Mouse (Mus musculus): ENCODE measurements around the gene Idh3g. TPM values are rescaled to one million over a fixed set of nuclear protein-coding genes. Genes with fewer than 3 reads are reported as not detected.

Idh3g gene
- total RNA-seq (2014; rRNA removed) (207 and 236 TPM in 2 replicates), polyA plus RNA-seq (2015; fragmentation: Nextera tagmentation; extraction: Ambion mirVana) (218 and 245 TPM in 2 replicates)

DNA sequence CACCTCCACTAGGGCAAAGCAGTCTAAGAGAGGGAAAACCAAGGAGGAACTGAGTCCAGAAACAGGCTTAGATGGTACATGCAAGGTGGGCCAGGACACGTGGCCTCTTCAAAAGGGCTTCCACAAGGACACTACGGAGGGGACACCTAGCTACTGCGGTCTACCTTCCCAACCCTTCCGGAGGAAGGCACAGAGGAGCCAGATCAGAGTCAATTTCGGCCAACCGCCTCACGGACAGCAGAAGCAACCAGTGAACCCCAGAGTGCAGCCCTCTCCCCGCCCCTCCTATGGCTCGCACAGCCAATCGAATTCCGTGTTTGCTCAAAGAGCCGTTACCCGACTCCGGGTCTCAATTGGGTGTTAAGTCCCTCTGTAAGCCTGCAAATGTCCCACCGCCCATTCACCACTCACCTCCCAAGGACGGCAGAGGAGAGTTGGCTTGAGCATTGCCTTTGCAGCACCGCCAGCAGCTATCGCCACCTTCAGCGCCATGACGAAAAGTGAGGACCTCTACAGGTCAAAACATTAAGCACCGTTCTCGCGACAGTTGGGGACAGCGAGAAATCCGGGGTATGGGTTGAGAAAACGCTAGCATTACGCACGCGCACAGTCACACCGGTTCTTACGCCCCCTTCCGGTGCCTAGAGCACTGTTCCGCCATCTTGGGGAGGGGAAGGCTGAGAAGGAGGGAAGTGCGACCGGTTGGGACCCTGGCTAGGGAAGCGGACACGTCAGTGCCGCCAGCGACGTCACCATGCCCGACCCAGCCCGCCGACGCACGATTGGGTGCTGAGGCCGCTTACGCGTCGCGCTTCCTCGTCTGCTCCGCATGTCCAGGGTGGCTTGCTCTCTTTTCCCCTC lies at the start of gene Idh3g, which contains the start of gene Ssr4:
Gene Idh3g (minus strand): TSS at position 534 of the 861 bp plus-strand sequence.
Gene Ssr4 (plus strand): TSS at position 665 of the 861 bp plus-strand sequence.
- Histone ChIP-seq H3K27ac (ENCODE audit: low read depth, low read length) (peak within 1 kb of the TSS; percentile 83), H3K36me3 (ENCODE audit: insufficient read depth, low read length) (no peaks in the 10 kb centered on the region), H3K4me1 (ENCODE audit: insufficient read depth, low read length) (no peaks in the 10 kb centered on the region), H3K4me3 (ENCODE audit: low read depth, low read length) (peak within 1 kb of the TSS; percentile 50), H3K9me3 (ENCODE audit: low read length) (no peaks in the 10 kb centered on the region), H3K4me2 (ENCODE audit: low read depth, low read length, poor library complexity, severe bottlenecking) (peak within 1 kb of the TSS; percentile 56), H3K9ac (replicated peaks; ENCODE audit: low read length, poor library complexity, severe bottlenecking) (peak within 1 kb of the TSS; percentile 63), H3K27me3 (ENCODE audit: insufficient read depth, low read length) (no peaks in the 10 kb centered on the region)
- peak; percentile 75 for TF ChIP-seq CTCF (IDR thresholded peaks at IDR 0.05)
- DNase-seq (ENCODE audit: low spot score) (peak; percentile 97), ATAC-seq (ENCODE audit: low FRiP score) (peak; percentile 95)
- WGBS: 21% methylated on average over 44 of the region's 52 CpGs

DNA sequence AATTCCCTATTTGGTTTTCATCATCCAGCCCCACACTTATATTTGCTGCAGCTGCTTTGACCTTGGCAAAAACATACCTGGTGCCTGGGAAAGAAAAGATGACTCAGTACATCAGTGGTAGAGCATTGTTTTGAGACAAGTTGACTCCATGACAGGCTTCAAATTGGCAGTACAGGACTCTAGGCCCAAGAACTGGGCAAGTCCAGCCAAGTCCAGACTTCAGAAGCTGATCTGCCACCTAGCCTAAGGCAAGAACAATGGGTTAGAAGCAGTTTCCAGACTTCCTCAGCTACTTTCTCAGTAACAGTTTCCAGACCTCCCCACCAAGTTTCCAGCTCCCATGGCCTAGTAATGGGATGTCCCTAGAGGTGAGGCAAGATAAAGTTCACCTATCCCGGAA lies 49.0 kb upstream of the Idh3g start:
- Histone ChIP-seq H3K36me3 (ENCODE audit: insufficient read depth, low read length) (no peaks in the 10 kb centered on the region), H3K27me3 (ENCODE audit: insufficient read depth, low read length) (no peaks in the 10 kb centered on the region), H3K4me1 (ENCODE audit: insufficient read depth, low read length) (no peaks in the 10 kb centered on the region), H3K9ac (replicated peaks; ENCODE audit: low read length, poor library complexity, severe bottlenecking) (no peak overlapping the region), H3K4me2 (ENCODE audit: low read depth, low read length, poor library complexity, severe bottlenecking) (no peak overlapping the region), H3K9me3 (ENCODE audit: low read length) (no peaks in the 10 kb centered on the region), H3K27ac (ENCODE audit: low read depth, low read length) (no peak overlapping the region), H3K4me3 (ENCODE audit: low read depth, low read length) (no peak overlapping the region)
- WGBS: 96% methylated on average over 1 of the region's 1 CpGs
- no peak for TF ChIP-seq CTCF (IDR thresholded peaks at IDR 0.05)
- ATAC-seq (ENCODE audit: low FRiP score) (no peak), DNase-seq (ENCODE audit: low spot score) (no peak)

DNA sequence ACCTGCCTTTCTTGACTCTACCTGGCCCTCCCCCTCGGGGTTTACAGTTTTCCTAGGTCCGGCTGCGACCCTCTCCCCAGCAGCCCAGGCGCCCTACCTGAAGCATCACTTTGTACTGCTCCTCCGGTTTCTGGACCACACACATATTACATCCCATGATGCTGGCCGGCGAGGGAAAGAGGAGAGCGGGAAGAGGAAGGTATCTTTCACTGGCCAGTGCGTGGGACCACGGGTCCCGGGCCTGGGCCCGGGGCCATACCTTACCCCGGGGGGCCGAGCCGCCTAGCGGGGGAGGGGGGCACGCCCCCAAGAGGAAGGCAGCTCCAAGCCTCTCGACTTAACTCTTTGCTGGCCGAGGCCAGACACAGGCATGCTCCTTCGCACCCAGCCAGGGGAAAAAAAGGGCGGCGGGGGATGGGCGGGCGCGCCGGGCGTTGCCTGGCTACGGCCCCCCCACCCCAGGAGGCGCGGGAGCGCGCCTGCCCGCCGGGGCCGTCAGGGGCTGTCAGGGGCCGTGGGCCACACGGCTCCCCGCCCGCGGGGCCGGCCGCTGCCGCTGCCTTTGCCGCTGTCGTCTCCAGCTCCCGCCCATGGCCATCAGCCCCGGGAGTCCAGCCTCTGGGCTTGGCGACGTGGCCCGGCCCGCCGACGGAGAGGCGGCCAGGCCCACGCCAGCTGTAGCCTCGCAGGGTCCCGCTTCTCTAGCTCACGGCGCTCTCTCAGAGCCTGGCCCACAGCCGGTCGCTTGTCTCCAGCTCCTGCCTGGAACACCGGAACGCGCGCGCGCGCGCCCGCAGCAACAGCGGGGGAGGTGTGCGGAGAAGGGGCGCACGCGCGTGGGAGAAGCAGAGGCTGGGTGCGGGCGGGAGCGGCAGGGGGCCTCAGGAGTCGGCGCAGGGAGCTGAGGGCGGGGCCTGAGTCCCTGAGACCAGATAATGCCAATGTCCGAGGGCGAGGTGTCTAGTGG lies 37.8 kb upstream of the Idh3g start, which contains the start of gene Pdzd4:
Gene Pdzd4 (minus strand): TSS at position 785 of the 967 bp plus-strand sequence.
- DNase-seq (ENCODE audit: low spot score): peak; percentile 78
- Histone ChIP-seq H3K4me2 (ENCODE audit: low read depth, low read length, poor library complexity, severe bottlenecking) (peak within 1 kb of the TSS; percentile 60), H3K4me1 (ENCODE audit: insufficient read depth, low read length) (no peaks in the 10 kb centered on the region), H3K27ac (ENCODE audit: low read depth, low read length) (peak within 1 kb of the TSS; percentile 89), H3K4me3 (ENCODE audit: low read depth, low read length) (peak within 1 kb of the TSS; percentile 61), H3K9ac (replicated peaks; ENCODE audit: low read length, poor library complexity, severe bottlenecking) (peak within 1 kb of the TSS; percentile 83), H3K36me3 (ENCODE audit: insufficient read depth, low read length) (no peaks in the 10 kb centered on the region), H3K9me3 (ENCODE audit: low read length) (no peaks in the 10 kb centered on the region), H3K27me3 (ENCODE audit: insufficient read depth, low read length) (no peaks in the 10 kb centered on the region)
- peak; percentile 86 for ATAC-seq (ENCODE audit: low FRiP score)
- WGBS: 19% methylated on average over 59 of the region's 84 CpGs
- no peak for TF ChIP-seq CTCF (IDR thresholded peaks at IDR 0.05)

DNA sequence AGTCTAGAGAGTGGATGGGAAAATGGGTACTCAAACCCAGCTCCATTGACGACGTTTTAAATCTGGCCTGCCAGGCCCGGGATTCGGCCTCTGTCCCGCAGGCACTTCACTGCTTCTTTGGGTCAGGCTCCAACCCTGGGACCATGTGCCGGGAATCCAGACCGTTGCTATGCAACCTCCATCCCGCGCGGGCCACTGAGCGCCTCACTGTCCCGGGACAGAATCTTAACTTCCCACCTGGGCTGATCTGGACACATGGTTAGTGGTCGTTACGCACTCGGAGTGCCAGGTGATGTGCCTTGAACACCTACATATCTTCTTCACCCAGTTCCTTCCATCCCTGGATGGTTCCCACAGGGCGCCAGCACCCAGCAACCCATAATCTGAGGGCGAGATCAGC lies 37.0 kb upstream of the Idh3g start:
- DNase-seq (ENCODE audit: low spot score) (no peak), ATAC-seq (ENCODE audit: low FRiP score) (peak; percentile 35; the same call in 1 of the 2 replicates)
- peak overlapping the region; percentile 60 for H3K4me2 ChIP-seq (ENCODE audit: low read depth, low read length, poor library complexity, severe bottlenecking)
- H3K9ac ChIP-seq (replicated peaks; ENCODE audit: low read length, poor library complexity, severe bottlenecking): peak overlapping the region; percentile 83
- no peaks in the 10 kb centered on the region for H3K9me3 ChIP-seq (ENCODE audit: low read length)
- 21% methylated on average over 17 of the region's 17 CpGs for WGBS
- peak overlapping the region; percentile 89; the same call in 1 of the 2 replicates for H3K27ac ChIP-seq (ENCODE audit: low read depth, low read length)
- no peaks in the 10 kb centered on the region for H3K27me3 ChIP-seq (ENCODE audit: insufficient read depth, low read length)
- H3K4me3 ChIP-seq (ENCODE audit: low read depth, low read length): peak overlapping the region; percentile 61
- H3K4me1 ChIP-seq (ENCODE audit: insufficient read depth, low read length): no peaks in the 10 kb centered on the region
- H3K36me3 ChIP-seq (ENCODE audit: insufficient read depth, low read length): no peaks in the 10 kb centered on the region
- TF ChIP-seq CTCF (IDR thresholded peaks at IDR 0.05): no peak

DNA sequence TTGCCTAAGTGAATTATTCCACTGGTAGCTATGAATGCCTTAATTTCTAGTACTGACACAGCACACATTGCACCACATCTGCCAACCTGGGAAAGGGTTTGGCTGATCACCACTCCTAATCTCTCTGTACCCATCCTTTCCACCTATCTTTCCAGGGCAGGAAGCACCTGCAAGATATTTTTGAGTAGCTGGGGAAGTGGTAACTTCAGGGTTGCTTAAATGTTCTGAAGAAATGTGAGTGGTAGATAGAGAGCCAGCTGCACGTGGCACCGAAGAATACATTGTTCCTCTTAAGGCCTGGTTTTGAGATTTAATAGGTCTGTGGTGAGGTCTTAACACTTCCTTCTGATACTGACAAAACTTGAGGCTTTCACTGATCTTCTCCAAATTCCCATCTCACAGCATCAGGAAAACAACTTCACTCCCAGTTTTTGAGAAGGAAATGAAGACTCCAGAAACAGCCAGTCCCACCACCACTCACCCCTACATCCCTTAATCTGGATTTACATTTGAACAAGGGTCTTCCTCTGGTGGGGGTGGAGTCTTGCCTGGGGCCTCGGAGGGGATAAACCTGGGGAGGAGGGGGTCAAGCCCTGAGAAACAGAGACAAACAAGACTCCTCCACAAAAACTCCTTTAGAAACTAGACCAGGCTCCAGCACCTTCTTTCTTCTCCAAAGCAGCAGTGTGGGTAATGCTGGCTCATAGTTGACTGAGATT lies 30.1 kb upstream of the Idh3g start:
- whole genome bisulfite sequencing: 54% methylated on average over 3 of the region's 3 CpGs
- TF ChIP-seq CTCF (IDR thresholded peaks at IDR 0.05): no peak
- H3K4me1 ChIP-seq (ENCODE audit: insufficient read depth, low read length): no peaks in the 10 kb centered on the region
- no peak overlapping the region for H3K4me3 ChIP-seq (ENCODE audit: low read depth, low read length)
- no peaks in the 10 kb centered on the region for H3K9me3 ChIP-seq (ENCODE audit: low read length)
- H3K4me2 ChIP-seq (ENCODE audit: low read depth, low read length, poor library complexity, severe bottlenecking): no peak overlapping the region
- no peak overlapping the region for H3K27ac ChIP-seq (ENCODE audit: low read depth, low read length)
- no peaks in the 10 kb centered on the region for H3K27me3 ChIP-seq (ENCODE audit: insufficient read depth, low read length)
- DNase-seq (ENCODE audit: low spot score) (no peak), ATAC-seq (ENCODE audit: low FRiP score) (no peak)
- H3K36me3 ChIP-seq (ENCODE audit: insufficient read depth, low read length): no peaks in the 10 kb centered on the region
- H3K9ac ChIP-seq (replicated peaks; ENCODE audit: low read length, poor library complexity, severe bottlenecking): no peak overlapping the region
